Mouse (Mus musculus): Measurements from ENCODE around the gene Slc15a3. TPM values are rescaled to one million over a fixed set of nuclear protein-coding genes. Genes with fewer than 3 reads are reported as not detected.
A peak's percentile ranks its signal among the peaks of the same experiment; 100 is the strongest.

Gene Slc15a3
- polyA plus RNA-seq, 1 experiment from 2014 or later, result 0.53 TPM

DNA sequence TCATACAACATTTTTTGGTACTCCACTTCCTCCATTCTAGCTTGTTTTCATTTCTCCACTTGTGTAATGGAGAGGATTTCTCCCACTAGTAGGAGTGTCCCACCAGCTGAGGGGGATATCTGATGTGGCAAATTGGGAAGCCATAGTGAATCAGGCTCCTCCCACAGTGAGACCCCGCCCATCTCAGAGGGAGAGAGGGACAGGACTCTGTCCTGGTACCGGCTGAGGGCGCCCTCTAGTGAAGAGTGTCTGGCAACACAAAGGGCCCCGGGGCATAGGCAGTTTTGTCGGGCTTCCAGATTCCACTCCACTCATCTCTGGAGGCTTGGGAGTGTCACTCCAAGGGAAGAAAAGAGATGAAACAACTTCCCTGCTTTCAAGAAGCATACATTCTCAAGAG, 8.1 kb upstream of the Slc15a3 start:
- ATAC-seq (replicated peaks; ENCODE audit: low FRiP score, low TSS enrichment, low read depth) (no peak), DNase-seq (ENCODE audit: low spot score) (peak; percentile 60)
- Histone ChIP-seq H3K9me3 (ENCODE audit: control insufficient read depth, low read length) (no peaks in the 10 kb centered on the region), H3K4me3 (ENCODE audit: low read depth, low read length) (no peak overlapping the region), H3K9ac (ENCODE audit: low read length) (no peak overlapping the region), H3K27ac (ENCODE audit: low read depth) (no peak overlapping the region), H3K4me2 (ENCODE audit: low read length) (no peak overlapping the region), H3K27me3 (replicated peaks; ENCODE audit: control insufficient read depth, insufficient read depth, low read length) (no peaks in the 10 kb centered on the region), H3K4me1 (replicated peaks; ENCODE audit: control insufficient read depth, insufficient read depth, low read length) (no peaks in the 10 kb centered on the region), H3K36me3 (ENCODE audit: control insufficient read depth, insufficient read depth, low read length) (no peaks in the 10 kb centered on the region)
- WGBS, result 13% methylated on average over 5 of the region's 5 CpGs

DNA sequence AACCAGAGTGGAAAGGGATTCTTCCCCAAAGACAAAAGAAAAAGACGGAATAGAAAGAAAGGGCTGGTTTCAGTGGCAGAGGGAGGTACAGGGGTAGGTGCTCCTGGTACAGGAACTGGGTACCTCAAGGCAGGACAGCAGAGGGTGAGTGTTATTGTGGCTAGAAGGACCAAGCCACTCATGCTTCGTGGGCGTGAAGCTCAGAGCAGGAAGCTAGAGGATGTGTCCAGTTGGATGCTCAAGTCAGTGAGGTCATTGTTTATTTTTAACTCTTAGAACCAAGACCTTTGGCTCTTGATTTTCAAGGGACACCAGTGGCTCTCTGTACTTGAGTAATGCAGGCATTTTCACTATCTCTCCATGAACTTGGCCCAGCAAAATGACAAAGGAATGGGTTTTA, 7.5 kb upstream of the Slc15a3 start:
- no peak overlapping the region for H3K9ac ChIP-seq (ENCODE audit: low read length)
- H3K4me1 ChIP-seq (replicated peaks; ENCODE audit: control insufficient read depth, insufficient read depth, low read length), result no peaks in the 10 kb centered on the region
- WGBS, result 71% methylated on average over 3 of the region's 3 CpGs
- no peaks in the 10 kb centered on the region for H3K27me3 ChIP-seq (replicated peaks; ENCODE audit: control insufficient read depth, insufficient read depth, low read length)
- no peak for ATAC-seq (replicated peaks; ENCODE audit: low FRiP score, low TSS enrichment, low read depth)
- H3K9me3 ChIP-seq (ENCODE audit: control insufficient read depth, low read length), result no peaks in the 10 kb centered on the region
- DNase-seq (ENCODE audit: low spot score), result no peak
- no peaks in the 10 kb centered on the region for H3K36me3 ChIP-seq (ENCODE audit: control insufficient read depth, insufficient read depth, low read length)
- H3K27ac ChIP-seq (ENCODE audit: low read depth), result no peak overlapping the region
- no peak overlapping the region for H3K4me2 ChIP-seq (ENCODE audit: low read length)
- no peak overlapping the region for H3K4me3 ChIP-seq (ENCODE audit: low read depth, low read length)

DNA sequence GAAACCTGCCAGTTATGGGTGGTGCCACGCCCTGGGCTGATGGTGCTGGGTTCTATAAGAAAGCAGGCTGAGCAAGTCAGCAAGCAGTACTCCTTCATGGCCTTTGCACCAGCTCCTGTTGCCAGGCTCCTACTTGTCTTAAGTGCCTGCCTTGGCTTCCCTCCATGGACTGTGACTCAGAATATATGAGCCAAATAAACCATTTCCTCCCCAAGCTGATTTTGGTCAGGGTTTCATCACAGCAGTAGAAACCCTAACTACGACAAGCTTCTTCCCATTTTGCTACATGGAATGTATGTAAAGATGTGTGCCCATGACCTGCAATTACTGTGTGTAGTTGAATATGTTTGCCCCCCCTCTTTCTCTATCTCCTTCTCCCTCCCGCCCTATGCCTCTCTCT, 5.9 kb upstream of the Slc15a3 start:
- no peak for ATAC-seq (replicated peaks; ENCODE audit: low FRiP score, low TSS enrichment, low read depth)
- H3K4me2 ChIP-seq (ENCODE audit: low read length), result no peak overlapping the region
- 80% methylated on average over 3 of the region's 3 CpGs for WGBS
- DNase-seq (ENCODE audit: low spot score), result no peak
- no peak overlapping the region for H3K27ac ChIP-seq (ENCODE audit: low read depth)
- no peaks in the 10 kb centered on the region for H3K4me1 ChIP-seq (replicated peaks; ENCODE audit: control insufficient read depth, insufficient read depth, low read length)
- H3K9ac ChIP-seq (ENCODE audit: low read length), result no peak overlapping the region
- H3K27me3 ChIP-seq (replicated peaks; ENCODE audit: control insufficient read depth, insufficient read depth, low read length), result no peaks in the 10 kb centered on the region
- H3K4me3 ChIP-seq (ENCODE audit: low read depth, low read length), result no peak overlapping the region
- no peaks in the 10 kb centered on the region for H3K9me3 ChIP-seq (ENCODE audit: control insufficient read depth, low read length)
- H3K36me3 ChIP-seq (ENCODE audit: control insufficient read depth, insufficient read depth, low read length), result no peaks in the 10 kb centered on the region

DNA sequence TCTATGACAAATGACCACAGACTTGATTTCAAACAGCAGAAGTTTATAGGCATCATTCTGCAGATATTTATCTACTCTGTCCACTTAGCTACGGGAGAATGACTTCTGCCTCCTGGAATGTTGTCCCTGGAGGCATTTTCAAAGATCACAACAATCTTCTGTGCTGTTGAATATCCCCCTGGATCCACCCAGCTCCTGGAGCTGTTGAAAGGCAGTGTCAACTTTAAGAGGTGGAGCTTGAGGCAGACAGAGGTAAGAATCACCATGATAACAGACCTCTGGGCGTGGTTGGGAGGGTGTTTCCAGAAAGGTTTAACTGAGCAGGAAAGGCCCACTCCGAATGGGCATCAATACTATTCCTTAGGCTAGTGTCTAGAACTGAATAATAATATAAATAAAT, 3.9 kb upstream of the Slc15a3 start:
- no peaks in the 10 kb centered on the region for H3K9me3 ChIP-seq (ENCODE audit: control insufficient read depth, low read length)
- H3K27ac ChIP-seq (ENCODE audit: low read depth), result no peak overlapping the region
- H3K4me2 ChIP-seq (ENCODE audit: low read length), result no peak overlapping the region
- WGBS, result 46% methylated on average over 3 of the region's 3 CpGs
- no peaks in the 10 kb centered on the region for H3K4me1 ChIP-seq (replicated peaks; ENCODE audit: control insufficient read depth, insufficient read depth, low read length)
- H3K9ac ChIP-seq (ENCODE audit: low read length), result no peak overlapping the region
- no peaks in the 10 kb centered on the region for H3K36me3 ChIP-seq (ENCODE audit: control insufficient read depth, insufficient read depth, low read length)
- DNase-seq (ENCODE audit: low spot score) (no peak), ATAC-seq (replicated peaks; ENCODE audit: low FRiP score, low TSS enrichment, low read depth) (no peak)
- H3K27me3 ChIP-seq (replicated peaks; ENCODE audit: control insufficient read depth, insufficient read depth, low read length), result no peaks in the 10 kb centered on the region
- no peak overlapping the region for H3K4me3 ChIP-seq (ENCODE audit: low read depth, low read length)

DNA sequence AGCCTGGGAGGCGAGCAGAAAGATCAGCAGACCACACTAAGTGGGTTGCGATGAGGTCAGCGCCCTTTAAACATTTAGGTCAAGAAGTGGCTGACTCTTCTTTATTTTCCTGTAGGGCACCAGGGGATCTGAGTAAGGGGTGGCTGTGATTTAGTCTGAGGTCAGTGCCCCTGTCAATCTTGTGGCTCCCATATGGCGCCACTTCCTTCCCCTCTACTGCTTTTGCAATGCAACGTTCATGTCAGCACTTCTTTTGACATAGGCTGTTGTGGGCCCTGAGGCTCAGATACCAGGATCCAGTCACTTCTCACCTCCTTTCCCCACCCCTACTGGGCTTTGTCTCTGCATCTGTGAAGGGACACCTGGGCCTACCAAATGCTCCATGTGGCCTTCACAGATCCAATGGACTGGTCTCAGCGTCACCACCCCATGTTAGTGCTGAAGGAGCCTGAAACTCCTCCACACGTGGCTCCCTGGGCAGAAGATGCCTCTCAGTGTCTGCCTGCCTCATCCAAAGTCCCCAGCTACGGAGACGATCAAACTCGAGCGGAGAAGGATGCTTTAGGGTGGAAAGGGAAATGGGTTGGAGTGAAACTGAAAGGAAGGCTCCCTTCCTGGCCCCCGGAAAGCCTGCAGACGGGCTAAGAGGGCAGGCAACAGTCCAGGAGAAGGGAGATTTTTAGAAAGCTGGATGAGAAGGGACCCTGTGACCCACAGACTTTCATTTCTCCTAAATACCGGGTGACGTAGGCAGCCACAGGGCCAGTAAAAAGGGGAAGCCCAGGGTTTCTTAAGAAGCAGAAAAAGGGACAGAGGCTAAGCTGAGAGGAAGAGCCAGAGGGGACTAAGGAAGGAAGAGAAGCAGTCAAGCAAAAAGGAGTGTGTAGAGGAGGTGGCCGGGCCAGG, 2.4 kb downstream of the Slc15a3 start:
- Histone ChIP-seq H3K9me3 (ENCODE audit: control insufficient read depth, low read length) (no peaks in the 10 kb centered on the region), H3K27ac (ENCODE audit: low read depth) (no peak overlapping the region), H3K4me3 (ENCODE audit: low read depth, low read length) (no peak overlapping the region), H3K27me3 (replicated peaks; ENCODE audit: control insufficient read depth, insufficient read depth, low read length) (no peaks in the 10 kb centered on the region), H3K4me1 (replicated peaks; ENCODE audit: control insufficient read depth, insufficient read depth, low read length) (no peaks in the 10 kb centered on the region), H3K9ac (ENCODE audit: low read length) (no peak overlapping the region), H3K36me3 (ENCODE audit: control insufficient read depth, insufficient read depth, low read length) (no peaks in the 10 kb centered on the region), H3K4me2 (ENCODE audit: low read length) (no peak overlapping the region)
- ATAC-seq (replicated peaks; ENCODE audit: low FRiP score, low TSS enrichment, low read depth) (no peak), DNase-seq (ENCODE audit: low spot score) (no peak)
- 55% methylated on average over 16 of the region's 16 CpGs for WGBS

DNA sequence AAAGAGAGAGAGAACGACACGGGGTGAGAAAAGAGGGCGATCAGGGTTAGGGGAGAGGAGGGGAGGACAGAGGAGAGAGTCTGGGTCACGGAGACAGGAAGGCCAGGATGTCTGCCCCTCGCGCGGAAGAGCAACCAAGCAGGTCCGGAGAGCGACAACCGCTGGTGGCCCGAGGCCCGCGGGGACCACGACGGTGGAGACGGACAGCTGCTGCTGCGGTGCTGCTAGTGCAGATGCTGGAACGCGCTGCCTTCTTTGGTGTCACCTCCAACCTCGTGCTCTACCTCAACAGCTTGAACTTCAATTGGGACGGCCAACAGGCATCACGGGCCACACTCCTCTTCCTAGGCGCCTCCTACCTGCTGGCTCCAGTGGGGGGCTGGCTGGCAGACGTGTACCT, 3.4 kb downstream of the Slc15a3 start:
- Histone ChIP-seq H3K9ac (ENCODE audit: low read length) (no peak overlapping the region), H3K27ac (ENCODE audit: low read depth) (no peak overlapping the region), H3K9me3 (ENCODE audit: control insufficient read depth, low read length) (no peaks in the 10 kb centered on the region), H3K27me3 (replicated peaks; ENCODE audit: control insufficient read depth, insufficient read depth, low read length) (no peaks in the 10 kb centered on the region), H3K4me3 (ENCODE audit: low read depth, low read length) (no peak overlapping the region), H3K4me2 (ENCODE audit: low read length) (0 out of 2 replicates have a peak overlapping the region, but pooled peaks have one; percentile 1), H3K4me1 (replicated peaks; ENCODE audit: control insufficient read depth, insufficient read depth, low read length) (no peaks in the 10 kb centered on the region), H3K36me3 (ENCODE audit: control insufficient read depth, insufficient read depth, low read length) (no peaks in the 10 kb centered on the region)
- DNase-seq (ENCODE audit: low spot score) (no peak), ATAC-seq (replicated peaks; ENCODE audit: low FRiP score, low TSS enrichment, low read depth) (no peak)
- 46% methylated on average over 24 of the region's 24 CpGs for WGBS

DNA sequence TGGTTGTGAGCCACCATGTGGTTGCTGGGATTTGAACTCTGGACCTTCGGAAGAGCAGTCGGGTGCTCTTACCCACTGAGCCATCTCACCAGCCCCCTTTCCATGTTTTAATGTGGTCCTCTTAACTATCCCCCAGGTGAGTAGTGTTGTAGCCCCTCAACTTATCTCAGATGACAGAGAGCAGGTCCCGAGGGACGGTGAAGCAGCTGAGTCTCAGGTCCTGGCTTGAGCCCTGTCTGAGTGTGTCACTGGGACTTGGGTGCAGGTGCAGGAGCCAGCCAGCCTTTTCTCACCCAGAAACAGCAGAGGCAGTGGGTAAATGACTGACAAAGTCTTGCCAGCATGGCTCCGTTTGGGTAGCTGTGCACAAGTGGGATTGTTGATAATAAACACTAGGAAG, 4.7 kb downstream of the Slc15a3 start:
- Histone ChIP-seq H3K9me3 (ENCODE audit: control insufficient read depth, low read length) (no peaks in the 10 kb centered on the region), H3K4me1 (replicated peaks; ENCODE audit: control insufficient read depth, insufficient read depth, low read length) (no peaks in the 10 kb centered on the region), H3K4me3 (ENCODE audit: low read depth, low read length) (no peak overlapping the region), H3K27ac (ENCODE audit: low read depth) (no peak overlapping the region), H3K36me3 (ENCODE audit: control insufficient read depth, insufficient read depth, low read length) (no peaks in the 10 kb centered on the region), H3K4me2 (ENCODE audit: low read length) (no peak overlapping the region), H3K9ac (ENCODE audit: low read length) (no peak overlapping the region), H3K27me3 (replicated peaks; ENCODE audit: control insufficient read depth, insufficient read depth, low read length) (no peaks in the 10 kb centered on the region)
- ATAC-seq (replicated peaks; ENCODE audit: low FRiP score, low TSS enrichment, low read depth) (no peak), DNase-seq (ENCODE audit: low spot score) (no peak)
- WGBS, result 91% methylated on average over 5 of the region's 5 CpGs

DNA sequence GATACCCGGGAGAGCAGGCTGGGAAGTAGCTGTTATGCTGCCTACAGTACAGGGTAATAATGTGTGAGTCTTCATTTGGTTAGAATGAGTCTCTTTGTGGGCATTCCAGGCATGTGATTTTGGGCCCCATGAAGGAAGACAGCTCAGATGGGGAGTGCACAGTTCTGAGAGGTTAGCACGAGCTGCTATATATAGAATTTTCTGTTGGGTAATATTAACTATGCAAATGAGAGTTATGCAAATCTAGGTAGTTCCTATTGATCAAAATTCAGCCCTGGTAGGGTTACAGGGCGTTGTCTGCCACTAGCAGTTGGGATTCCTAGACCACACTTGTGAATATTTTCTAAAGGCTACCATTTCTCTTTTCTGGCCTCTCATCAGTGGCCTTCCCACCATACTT, 5.9 kb downstream of the Slc15a3 start:
- Histone ChIP-seq H3K4me3 (ENCODE audit: low read depth, low read length) (no peak overlapping the region), H3K36me3 (ENCODE audit: control insufficient read depth, insufficient read depth, low read length) (no peaks in the 10 kb centered on the region), H3K4me1 (replicated peaks; ENCODE audit: control insufficient read depth, insufficient read depth, low read length) (no peaks in the 10 kb centered on the region), H3K27ac (ENCODE audit: low read depth) (no peak overlapping the region), H3K9ac (ENCODE audit: low read length) (no peak overlapping the region), H3K9me3 (ENCODE audit: control insufficient read depth, low read length) (no peaks in the 10 kb centered on the region), H3K27me3 (replicated peaks; ENCODE audit: control insufficient read depth, insufficient read depth, low read length) (no peaks in the 10 kb centered on the region), H3K4me2 (ENCODE audit: low read length) (no peak overlapping the region)
- 81% methylated on average over 3 of the region's 3 CpGs for WGBS
- ATAC-seq (replicated peaks; ENCODE audit: low FRiP score, low TSS enrichment, low read depth) (no peak), DNase-seq (ENCODE audit: low spot score) (no peak)

DNA sequence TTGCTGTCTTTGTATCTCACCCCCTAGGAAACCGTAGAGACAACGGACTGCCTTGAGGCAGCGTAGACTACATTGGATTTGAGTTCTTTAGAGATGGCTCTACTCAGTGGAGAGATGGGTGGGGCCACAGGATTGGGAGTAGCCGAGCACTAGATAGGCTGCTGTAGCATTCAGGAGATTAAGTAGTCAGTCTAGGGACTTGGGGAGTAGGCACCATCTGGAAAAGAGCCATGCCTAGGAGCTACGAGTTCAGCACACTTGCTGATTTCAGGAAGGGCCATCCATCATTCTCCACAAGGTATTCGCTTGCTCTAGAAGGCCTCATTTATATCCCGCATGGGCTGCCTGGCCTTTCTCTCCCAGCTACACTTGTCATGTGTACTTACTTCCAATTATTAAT, 6.6 kb downstream of the Slc15a3 start:
- DNase-seq (ENCODE audit: low spot score), result no peak
- Histone ChIP-seq H3K9me3 (ENCODE audit: control insufficient read depth, low read length) (no peaks in the 10 kb centered on the region), H3K36me3 (ENCODE audit: control insufficient read depth, insufficient read depth, low read length) (no peaks in the 10 kb centered on the region), H3K27me3 (replicated peaks; ENCODE audit: control insufficient read depth, insufficient read depth, low read length) (no peaks in the 10 kb centered on the region), H3K27ac (ENCODE audit: low read depth) (no peak overlapping the region), H3K9ac (ENCODE audit: low read length) (no peak overlapping the region), H3K4me2 (ENCODE audit: low read length) (no peak overlapping the region), H3K4me3 (ENCODE audit: low read depth, low read length) (no peak overlapping the region), H3K4me1 (replicated peaks; ENCODE audit: control insufficient read depth, insufficient read depth, low read length) (no peaks in the 10 kb centered on the region)
- no peak for ATAC-seq (replicated peaks; ENCODE audit: low FRiP score, low TSS enrichment, low read depth)
- 66% methylated on average over 7 of the region's 7 CpGs for WGBS

Data from intestine, embryonic 14.5 days (tissue).